Mouse (Mus musculus) heart, postnatal 0 days (tissue): Measurements from ENCODE around the gene Fam189a1. TPM values are rescaled to one million over a fixed set of nuclear protein-coding genes. Genes with fewer than 3 reads are reported as not detected.

ENCODE experiments used
- ATAC-seq: fragments of 200-750 bp; cut with Nextera tagmentation; 2 replicates; pipeline ENCODE4 v1.8.0; 2017; ENCODE audit warnings: low read depth, moderate number of reproducible peaks, moderate library complexity; ENCODE audit not compliant: insufficient read depth
- DNase-seq: peaks from one replicate; pipeline ENCODE4 v3.0.0-alpha.2; 2016; ENCODE audit warnings: low spot score
- H3K27ac ChIP-seq: fragments of 300-500 bp; sonication (generic); 2 replicates; pipeline ENCODE4 v1.5.1; 2014; ENCODE audit warnings: low read depth, mild to moderate bottlenecking
- H3K27me3 ChIP-seq: fragments of 300-500 bp; sonication (generic); 2 replicates; pipeline ENCODE4 v1.6.1; 2014; ENCODE audit warnings: low read length, mixed read lengths; ENCODE audit not compliant: control insufficient read depth, insufficient read depth
- H3K36me3 ChIP-seq: fragments of 300-500 bp; sonication (generic); replicated peaks from 2 replicates; pipeline ENCODE4 v1.6.1; 2014; ENCODE audit warnings: low read length, mixed read lengths; ENCODE audit not compliant: control insufficient read depth, insufficient read depth
- H3K4me1 ChIP-seq: fragments of 300-500 bp; sonication (generic); 2 replicates; pipeline ENCODE4 v1.6.1; 2014; ENCODE audit warnings: antibody characterized with exemption; ENCODE audit not compliant: control insufficient read depth, insufficient read depth
- H3K4me2 ChIP-seq: fragments of 300-500 bp; sonication (generic); 2 replicates; pipeline ENCODE4 v1.6.1; 2014; ENCODE audit warnings: low read depth, mild to moderate bottlenecking, low read length, moderate library complexity
- H3K4me3 ChIP-seq: fragments of 300-500 bp; sonication (generic); 2 replicates; pipeline ENCODE4 v1.5.1; 2014; ENCODE audit warnings: low read depth, low read length
- H3K9ac ChIP-seq: fragments of 300-500 bp; sonication (generic); replicated peaks from 2 replicates; pipeline ENCODE4 v1.6.1; 2014; ENCODE audit warnings: low read depth, low read length, mixed read lengths
- H3K9me3 ChIP-seq: fragments of 300-500 bp; sonication (generic); replicated peaks from 2 replicates; pipeline ENCODE4 v1.6.1; 2016; ENCODE audit warnings: low read length; ENCODE audit not compliant: control insufficient read depth
- CTCF ChIP-seq: IDR thresholded peaks from 2 replicates; pipeline ENCODE4 v1.5.1; 2016; ENCODE audit warnings: antibody characterized with exemption, control low read depth, low read depth
- EP300 ChIP-seq: IDR thresholded peaks from 2 replicates; pipeline ENCODE4 v1.6.1; 2016; ENCODE audit warnings: antibody characterized with exemption, low read depth
- WGBS: fragments of 180-500 bp; shearing (Covaris S2); extraction: QIAGEN DNeasy Blood & Tissue Kit; methylation state at CpG from one replicate; pipeline ENCODE4 v1.1.7; 2014; 5-methylcytosine and 5-hydroxymethylcytosine counted together
- polyA plus RNA-seq: library from polyadenylated mRNA; unstranded; fragments of >200 nt; fragmentation: Nextera tagmentation; extraction: Ambion mirVana; gene quantifications from 2 replicates; pipeline ENCODE4 v1.2.1, GENCODE M21; 2015
- total RNA-seq: library from RNA; depleted of rRNA; stranded (reverse); fragments of >200 nt; gene quantifications from 2 replicates; pipeline ENCODE4 v1.2.3, GENCODE M21; 2014; ENCODE audit warnings: low replicate concordance

The Fam189a1 gene
- total and polyA plus RNA-seq, 2 experiments from 2014 or later: 0.11 to 0.42 TPM

- no peak overlapping the region for H3K9ac ChIP-seq
- H3K27ac ChIP-seq: peak overlapping the region; percentile 52
- H3K36me3 ChIP-seq: no peaks in the 10 kb centered on the region
- H3K4me2 ChIP-seq: no peak overlapping the region
- DNase-seq: peak; percentile 8
- TF ChIP-seq EP300 (no peak), CTCF (no peak)
- peak; percentile 30; the same call in 1 of the 2 replicates for ATAC-seq
- no peak overlapping the region for H3K4me3 ChIP-seq
- no peaks in the 10 kb centered on the region for H3K9me3 ChIP-seq
- 52% methylated on average over 9 of the region's 9 CpGs for WGBS
- no peaks in the 10 kb centered on the region for H3K27me3 ChIP-seq
- peaks cover 19% of the 10 kb centered on the region for H3K4me1 ChIP-seq
Observed at GRCm38 (mm10) chr7:64791145-64791544, 365.2 kb downstream of the Fam189a1 start.

DNA sequence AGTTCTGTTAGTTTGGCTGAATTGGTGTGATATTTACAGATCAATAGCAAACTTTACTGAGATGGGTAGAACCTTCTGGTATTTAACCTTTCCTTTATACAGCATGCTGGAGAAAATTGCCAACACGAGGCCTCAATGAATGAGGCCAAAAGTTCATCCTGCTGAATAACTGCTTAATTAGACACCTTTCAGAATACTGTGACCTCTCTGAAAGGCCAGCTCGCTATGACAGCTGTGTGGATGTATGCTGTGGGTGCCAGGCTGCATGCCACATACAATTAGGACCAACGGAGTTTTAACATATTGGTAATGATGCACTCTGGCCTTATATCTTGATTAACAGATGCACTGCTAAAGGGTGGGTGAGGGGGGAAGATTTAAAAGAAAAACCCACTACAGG, 371.3 kb downstream of the Fam189a1 start:
- H3K27me3 ChIP-seq: no peaks in the 10 kb centered on the region
- no peaks in the 10 kb centered on the region for H3K4me1 ChIP-seq
- no peak overlapping the region for H3K4me3 ChIP-seq
- H3K4me2 ChIP-seq: no peak overlapping the region
- H3K36me3 ChIP-seq: no peaks in the 10 kb centered on the region
- DNase-seq (no peak), ATAC-seq (no peak)
- WGBS: 69% methylated on average over 3 of the region's 3 CpGs
- H3K27ac ChIP-seq: no peak overlapping the region
- no peak overlapping the region for H3K9ac ChIP-seq
- no peaks in the 10 kb centered on the region for H3K9me3 ChIP-seq
- no peak for TF ChIP-seq EP300
- TF ChIP-seq CTCF: no peak

GRCm38 (mm10) chr7:64779501-64779900, 376.9 kb downstream of the Fam189a1 start:
- Histone ChIP-seq H3K9me3 (no peaks in the 10 kb centered on the region), H3K9ac (no peak overlapping the region), H3K4me3 (no peak overlapping the region), H3K27me3 (no peaks in the 10 kb centered on the region), H3K36me3 (no peaks in the 10 kb centered on the region), H3K4me2 (no peak overlapping the region), H3K27ac (no peak overlapping the region), H3K4me1 (no peaks in the 10 kb centered on the region)
- DNase-seq (no peak), ATAC-seq (no peak)
- TF ChIP-seq EP300 (no peak), CTCF (no peak)
- 47% methylated on average over 4 of the region's 4 CpGs for WGBS

DNA sequence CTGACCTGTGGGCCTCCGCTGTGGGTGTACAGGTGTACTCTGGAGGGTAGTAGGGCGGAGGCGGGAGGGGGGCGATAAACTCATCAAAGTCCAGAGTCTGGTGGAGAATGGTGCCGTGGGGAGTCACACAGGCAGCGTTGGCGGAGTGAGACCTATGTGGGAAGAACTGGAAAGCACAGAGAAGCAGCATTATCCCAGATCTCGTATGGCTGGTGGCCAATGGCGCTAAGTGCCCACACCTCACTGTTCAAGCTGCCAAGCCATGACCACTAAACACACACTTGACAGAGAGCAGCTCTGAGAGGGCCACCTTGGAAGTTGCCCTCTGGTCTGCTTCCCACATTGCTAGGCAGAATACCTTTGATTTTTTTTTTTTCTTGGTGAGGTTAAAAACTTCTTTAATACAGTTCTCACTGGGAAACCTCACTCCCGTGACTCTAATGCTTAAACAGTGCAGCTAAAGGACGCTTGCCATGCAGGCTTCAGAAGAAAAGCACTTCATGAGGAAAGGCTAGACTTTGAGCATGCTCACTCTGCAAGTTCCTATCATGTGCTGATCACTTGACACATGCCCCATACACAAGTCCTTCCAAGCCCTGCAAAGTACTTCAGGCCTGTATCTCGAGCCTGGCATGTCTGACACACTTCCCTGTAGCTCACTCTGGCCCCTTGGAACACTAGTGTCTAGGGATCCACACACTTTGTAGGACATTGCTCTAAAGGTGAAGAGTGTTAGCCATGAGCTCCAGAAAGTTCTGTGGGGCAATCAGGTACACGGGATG, 379.5 kb downstream of the Fam189a1 start:
- no peak for DNase-seq
- no peaks in the 10 kb centered on the region for H3K9me3 ChIP-seq
- WGBS: 74% methylated on average over 13 of the region's 13 CpGs
- no peak overlapping the region for H3K27ac ChIP-seq
- H3K9ac ChIP-seq: no peak overlapping the region
- no peak overlapping the region for H3K4me2 ChIP-seq
- ATAC-seq: no peak
- TF ChIP-seq CTCF (no peak), EP300 (no peak)
- no peaks in the 10 kb centered on the region for H3K27me3 ChIP-seq
- H3K36me3 ChIP-seq: no peaks in the 10 kb centered on the region
- H3K4me3 ChIP-seq: no peak overlapping the region
- no peaks in the 10 kb centered on the region for H3K4me1 ChIP-seq

DNA sequence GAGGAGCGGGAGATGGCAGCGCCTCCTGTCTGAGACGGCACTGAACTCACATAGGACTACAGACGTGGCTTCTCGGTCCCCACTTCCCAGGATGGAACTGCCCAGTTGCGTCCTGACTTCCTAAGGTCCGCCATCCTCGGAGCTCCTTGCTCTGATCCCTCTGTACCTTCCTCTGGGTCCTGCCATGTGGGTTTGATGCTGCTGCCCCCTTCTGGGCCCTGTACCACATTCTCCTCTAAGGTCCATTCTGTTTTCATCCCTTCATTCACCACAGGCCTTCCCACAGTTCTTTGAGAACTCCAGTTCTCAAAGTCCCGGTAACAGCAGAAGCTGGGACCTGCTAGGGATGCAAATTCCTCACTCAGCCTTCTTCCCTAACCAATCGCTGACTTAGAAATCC, 382.9 kb downstream of the Fam189a1 start:
- Histone ChIP-seq H3K27ac (no peak overlapping the region), H3K4me3 (no peak overlapping the region), H3K27me3 (no peaks in the 10 kb centered on the region), H3K9me3 (no peaks in the 10 kb centered on the region), H3K9ac (no peak overlapping the region), H3K36me3 (no peaks in the 10 kb centered on the region), H3K4me1 (no peaks in the 10 kb centered on the region), H3K4me2 (no peak overlapping the region)
- ATAC-seq (no peak), DNase-seq (no peak)
- 42% methylated on average over 10 of the region's 10 CpGs for WGBS
- TF ChIP-seq EP300 (no peak), CTCF (peak; percentile 14; the same call in 1 of the 2 replicates)
